Mouse (Mus musculus): Measurements from ENCODE around the gene Btbd2.

The Btbd2 gene

DNA sequence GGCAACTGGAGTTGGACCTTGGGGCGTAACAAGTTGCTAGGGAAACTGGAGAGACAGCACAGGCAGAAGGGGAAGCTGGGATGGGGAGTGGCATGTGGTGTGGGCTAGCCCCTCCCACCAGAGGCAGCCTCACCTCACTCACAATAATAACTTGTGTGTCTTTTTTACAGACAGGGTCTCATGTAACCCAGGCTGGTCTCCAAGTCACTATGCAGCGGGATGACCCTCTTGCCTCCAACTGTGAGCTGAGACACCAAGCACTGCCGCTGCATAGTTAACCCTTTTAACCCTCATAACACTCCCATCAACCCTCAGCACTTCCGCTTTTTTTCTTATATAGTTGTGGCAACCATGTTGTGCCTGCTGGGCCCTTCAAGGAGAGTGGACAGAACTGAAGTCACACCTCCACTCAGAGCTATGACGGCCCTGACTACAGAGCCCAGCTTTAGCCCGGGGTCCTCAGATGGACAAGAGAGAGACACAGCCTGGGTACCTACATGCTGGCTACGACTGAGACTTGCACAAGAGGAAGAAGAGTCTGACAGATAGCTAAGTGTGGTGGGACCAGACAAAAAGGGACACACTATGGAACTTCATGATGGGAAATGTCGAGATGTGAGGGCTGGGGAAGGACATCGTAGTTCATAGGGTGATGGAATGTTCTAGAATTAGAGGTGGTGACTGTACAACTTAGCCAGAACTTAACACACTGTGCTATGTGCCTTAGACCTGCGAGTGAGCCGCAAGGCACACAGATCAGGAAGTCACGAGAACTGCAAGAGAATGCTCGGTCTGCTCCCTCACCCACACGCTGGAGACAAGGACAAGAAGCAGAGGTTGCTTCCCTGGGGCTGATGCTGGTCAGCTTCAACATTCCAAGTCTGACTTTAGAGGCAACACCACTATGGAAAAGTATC lies 35.6 kb upstream of the Btbd2 start:
- in situ Hi-C loops (cut with MboI): no loop called here

DNA sequence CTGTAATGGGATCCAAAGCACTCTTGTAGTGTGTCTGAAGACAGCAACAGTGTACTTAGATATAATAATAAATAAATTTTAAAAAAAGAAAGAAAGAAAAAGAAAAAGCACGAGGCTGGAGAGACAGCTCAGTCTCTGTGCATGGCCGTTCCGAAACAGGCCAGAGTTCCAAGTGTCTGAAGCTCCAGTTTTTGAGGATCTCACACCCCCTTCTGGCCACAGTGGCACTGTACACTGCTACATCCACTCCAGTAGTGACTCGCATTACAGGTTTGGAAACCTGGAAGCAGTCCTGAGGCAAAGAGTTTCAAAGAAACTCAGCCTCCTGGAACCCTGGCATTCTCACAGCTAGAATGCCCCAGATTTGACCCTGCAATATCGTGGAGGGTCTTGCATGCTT lies 31.0 kb upstream of the Btbd2 start:
- in situ Hi-C loops (cut with MboI): no loop called here

DNA sequence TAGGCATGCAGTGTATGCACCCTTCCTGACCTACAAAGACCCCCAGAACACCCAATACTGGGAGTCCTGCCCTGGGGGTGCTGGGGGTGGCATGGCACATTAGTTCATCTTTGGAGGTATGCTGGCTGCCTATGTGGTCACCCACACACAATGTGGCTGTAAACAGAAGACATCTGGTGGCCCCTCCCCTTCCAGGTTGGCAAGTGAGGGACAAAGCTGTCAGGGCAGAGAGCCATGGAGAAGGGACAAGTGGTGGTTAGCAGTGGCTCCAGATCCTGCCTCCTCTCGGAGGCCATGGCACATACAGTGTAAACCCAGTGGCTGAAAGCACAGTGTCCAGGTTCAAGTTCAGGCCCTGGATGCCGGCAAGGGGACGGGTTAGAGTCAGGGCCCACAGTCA lies 29.7 kb upstream of the Btbd2 start:
- in situ Hi-C loops (cut with MboI): no loop called here

DNA sequence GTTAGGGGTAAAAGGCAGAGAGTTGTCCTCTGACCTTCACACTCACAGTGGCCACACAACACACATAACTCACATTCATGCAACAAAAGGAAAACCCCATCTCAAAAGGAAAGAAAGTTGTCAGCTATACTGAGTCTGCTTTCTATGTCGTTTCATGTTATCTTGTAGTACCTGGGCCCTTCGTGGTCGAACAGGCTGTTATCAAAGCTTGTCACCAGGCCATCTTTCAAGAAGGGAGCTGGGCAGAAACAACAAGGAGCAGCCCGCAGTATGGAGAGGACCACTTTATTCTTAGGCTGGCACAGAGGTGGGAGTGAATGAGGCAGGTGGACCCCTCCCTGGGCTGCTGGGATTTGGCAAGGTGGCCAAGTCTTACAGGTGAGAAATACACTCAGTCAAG lies 28.1 kb upstream of the Btbd2 start:
- in situ Hi-C loops (cut with MboI): loop anchor here (5.0 kb wide), 1 partner anchor 108 kb away; the partner anchor contains the start of gene Klf16

DNA sequence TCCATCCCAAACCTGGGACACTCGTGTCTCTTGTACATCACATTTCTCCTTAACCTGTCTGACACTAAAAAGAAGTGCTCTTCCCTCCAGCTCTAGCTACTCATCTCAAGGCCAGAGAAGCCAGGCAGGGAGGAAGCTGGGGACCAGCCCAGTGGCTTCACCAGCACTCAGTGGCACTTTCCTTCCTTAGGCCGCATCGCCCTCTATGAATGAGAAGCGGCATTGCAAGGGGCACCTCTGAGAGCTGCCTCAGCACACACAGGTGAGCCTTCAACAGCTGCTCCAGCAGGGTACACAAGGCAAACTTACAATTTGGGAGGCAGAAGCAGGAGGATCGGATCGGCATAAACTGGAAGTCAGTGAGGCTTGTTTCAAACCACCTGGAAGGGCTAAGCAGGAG lies 27.3 kb upstream of the Btbd2 start:
- in situ Hi-C loops (cut with MboI): loop anchor here (5.0 kb wide), 1 partner anchor 107 kb away; the partner anchor contains the start of gene Klf16

DNA sequence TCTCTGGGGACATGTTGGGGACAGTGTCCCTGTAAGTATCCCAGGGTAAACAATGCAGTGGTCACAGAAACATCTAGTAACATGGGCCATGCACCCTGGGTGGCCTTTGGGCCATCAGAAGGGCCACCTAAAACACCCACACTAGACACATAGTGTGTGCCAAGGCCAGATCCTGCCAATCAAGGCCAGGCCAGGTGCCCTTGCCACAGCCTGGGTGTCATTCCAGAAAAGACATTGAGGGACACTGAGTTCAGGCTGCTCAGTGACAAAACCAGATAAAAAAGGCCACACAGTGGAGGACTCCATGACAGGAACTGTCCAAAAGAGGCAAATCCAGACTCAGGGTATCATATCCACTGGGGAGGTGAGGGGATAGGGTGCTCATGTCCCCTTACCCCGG lies 26.8 kb upstream of the Btbd2 start:
- in situ Hi-C loops (cut with MboI): loop anchor here (5.0 kb wide), 1 partner anchor 106 kb away; the partner anchor contains the start of gene Klf16

DNA sequence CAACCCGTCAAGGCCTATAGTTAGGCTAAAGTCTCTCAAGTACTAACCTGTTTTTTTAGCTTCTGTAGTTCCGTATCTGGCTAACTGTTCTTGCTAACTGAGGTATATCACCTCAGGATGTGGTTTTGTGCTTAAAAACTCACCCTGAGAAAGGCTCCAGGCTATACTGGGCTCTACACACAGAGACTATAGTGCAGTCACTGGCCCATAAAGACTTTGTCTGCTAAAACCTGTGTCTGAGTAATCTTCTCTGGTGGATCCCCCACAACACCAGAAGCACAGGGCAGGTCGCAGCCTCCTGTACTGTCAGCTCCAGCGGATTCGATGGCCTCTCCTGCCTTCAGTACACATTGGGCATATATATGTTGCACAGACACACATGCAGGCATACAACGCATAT lies 25.1 kb upstream of the Btbd2 start:
- in situ Hi-C loops (cut with MboI): loop anchor here (5.0 kb wide), 1 partner anchor 105 kb away; the partner anchor contains the start of gene Klf16

DNA sequence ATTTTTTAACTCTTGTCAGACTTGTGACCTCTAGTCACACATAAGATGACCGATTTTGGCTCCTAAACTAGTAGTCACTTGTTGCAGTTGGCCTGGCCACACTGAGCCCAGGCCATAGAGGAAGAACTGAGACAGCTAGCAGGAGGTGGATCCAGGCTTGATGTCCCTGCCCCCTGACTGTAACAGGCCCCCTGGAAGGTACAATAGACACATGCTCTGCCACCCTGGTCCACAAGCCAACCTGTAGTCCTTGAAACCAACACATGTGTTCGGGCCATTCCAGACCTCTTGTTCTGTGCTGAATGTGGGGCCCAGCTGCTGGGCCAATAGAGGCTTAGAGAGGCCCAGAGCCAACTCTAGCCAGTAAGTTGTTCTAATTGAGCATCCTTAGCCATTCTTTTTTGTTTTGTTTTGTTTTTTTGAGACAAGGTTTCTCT lies 23.4 kb upstream of the Btbd2 start:
- in situ Hi-C loops (cut with MboI): loop anchor here (5.0 kb wide), 1 partner anchor 103 kb away; the partner anchor contains the start of gene Klf16

DNA sequence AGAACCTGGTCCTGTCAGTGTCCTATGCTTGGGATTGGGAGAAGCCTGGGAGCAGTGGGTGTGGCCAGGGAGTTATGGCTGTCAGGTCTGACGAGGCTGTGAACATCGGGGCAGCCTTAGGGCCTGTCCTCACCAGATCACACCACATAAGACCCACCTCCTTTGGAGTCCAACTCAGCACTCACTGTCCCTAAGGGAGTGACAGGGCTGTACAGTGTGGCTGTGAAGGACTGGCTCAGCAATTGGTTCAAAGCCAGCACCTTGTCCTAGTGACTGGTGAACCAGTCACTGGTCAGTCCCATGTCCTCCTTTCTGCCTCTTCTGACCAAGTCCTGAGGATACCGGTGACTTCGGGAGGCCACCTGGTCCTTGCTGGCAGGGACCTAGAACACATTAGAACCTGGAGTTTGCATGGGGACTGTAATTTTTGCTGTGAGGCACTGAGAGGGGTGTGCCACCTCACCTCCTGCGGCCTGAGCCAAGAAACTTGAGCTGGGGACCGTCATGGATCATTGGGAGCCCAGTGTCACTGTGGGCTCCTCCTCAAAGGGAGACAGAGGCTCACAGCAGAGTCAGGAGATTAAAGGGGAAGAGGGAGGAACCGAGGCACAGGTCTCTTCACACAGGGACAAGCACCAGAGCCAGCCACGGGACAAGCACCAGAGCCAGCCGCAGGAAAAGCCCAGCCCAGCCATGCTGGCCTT lies 22.8 kb upstream of the Btbd2 start:
- in situ Hi-C loops (cut with MboI): loop anchor here (5.0 kb wide), 1 partner anchor 102 kb away; the partner anchor contains the start of gene Klf16

DNA sequence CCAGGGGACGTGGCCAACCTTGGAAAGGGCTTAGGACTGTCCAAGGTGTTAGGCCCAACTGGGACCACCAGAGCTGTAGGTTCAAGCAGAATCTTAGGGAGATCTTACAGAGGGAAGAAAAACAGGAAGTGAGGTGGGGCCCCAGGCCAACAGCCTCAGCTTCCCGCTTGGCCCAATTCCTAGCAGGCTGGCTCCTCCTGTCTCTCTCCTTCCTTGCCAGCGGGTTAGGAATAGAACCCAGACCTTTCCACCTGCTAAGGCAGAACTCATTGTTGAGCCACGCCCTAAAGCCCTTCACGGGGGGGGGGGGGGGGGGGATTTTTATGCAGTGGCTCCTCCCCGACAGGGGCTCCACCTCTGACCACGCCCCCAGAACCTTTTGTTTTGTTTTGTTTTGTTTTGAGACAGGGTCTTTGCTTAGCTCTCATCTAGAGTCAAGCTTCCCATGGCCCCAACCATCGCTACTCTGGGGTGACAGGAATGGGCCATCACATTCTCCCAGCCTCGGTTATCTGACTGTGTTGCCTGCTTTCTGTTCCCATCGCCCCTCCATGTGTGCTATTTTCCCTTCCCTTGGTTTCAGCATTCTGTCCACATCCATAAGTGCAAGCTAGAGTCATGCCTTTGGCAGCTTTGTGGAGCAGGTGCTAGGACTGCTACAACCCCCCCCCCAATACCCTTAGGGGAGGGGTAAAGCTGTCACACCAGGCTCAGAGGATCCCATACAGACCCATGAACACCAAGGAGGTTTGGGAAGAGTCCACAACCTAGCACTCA lies 21.9 kb upstream of the Btbd2 start:
- in situ Hi-C loops (cut with MboI): no loop called here

DNA sequence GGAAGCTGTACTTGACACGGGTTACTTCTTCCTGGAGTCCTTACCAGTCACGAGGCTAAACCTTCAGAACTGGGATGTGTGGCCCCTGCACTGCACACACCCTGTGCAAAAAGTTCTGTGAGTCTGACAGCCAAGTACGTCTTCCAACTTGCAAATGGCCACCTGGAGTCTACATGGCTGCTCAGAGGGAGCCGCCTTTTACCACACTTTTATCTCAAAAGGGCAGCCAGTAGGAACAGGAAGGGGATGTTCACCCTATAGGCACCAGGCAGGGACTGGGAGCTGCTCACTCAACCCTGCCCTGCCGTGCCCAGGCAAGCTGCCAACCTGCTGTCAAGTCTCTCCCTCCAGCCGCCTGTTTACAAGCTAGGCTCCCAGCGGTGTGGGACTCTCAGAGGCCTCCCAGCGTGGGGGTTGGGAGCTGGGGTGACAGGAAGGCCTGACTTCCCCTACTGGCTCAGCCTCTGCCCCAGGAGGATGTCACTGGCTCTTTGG lies 21.1 kb upstream of the Btbd2 start, which contains the start of gene Mknk2:
TSS of gene Mknk2 (minus strand) at position 171 of the 495 bp plus-strand sequence.
- in situ Hi-C loops (cut with MboI): no loop called here

DNA sequence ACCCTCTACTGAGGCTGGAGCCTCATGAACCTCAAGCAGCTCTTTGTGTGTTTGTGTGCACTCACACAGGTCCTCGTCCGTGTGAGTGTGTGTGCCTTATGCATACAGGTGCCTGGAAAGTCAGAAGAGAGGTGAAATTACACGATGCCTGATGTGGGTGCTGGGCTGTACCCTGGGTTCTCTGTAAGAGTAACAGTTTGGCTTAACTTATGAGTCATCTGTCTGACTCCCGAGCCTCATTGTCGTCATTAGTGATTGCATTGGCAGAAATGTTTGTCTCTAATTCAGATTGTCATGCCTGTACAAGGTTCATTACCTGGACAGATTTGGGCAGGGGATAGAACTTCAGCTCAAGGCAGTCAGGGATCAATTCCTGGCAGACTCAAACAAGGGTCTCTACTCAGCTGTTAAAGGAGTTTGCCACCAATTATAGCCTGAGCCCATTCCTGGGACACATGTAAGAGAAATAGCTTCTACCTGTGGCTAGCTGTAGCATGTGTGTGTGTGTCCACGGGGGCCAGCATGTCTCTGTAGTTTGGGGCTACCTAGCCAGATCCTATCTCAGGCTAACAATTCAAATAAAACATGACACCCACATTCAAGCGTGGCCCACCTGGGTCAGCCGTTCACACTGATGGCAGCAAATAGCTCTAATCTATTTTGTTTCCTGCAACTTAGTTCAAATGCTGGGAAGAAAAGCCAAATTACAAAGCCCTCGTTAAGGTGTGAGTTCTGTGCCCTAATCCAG lies 20.4 kb upstream of the Btbd2 start:
- in situ Hi-C loops (cut with MboI): no loop called here

DNA sequence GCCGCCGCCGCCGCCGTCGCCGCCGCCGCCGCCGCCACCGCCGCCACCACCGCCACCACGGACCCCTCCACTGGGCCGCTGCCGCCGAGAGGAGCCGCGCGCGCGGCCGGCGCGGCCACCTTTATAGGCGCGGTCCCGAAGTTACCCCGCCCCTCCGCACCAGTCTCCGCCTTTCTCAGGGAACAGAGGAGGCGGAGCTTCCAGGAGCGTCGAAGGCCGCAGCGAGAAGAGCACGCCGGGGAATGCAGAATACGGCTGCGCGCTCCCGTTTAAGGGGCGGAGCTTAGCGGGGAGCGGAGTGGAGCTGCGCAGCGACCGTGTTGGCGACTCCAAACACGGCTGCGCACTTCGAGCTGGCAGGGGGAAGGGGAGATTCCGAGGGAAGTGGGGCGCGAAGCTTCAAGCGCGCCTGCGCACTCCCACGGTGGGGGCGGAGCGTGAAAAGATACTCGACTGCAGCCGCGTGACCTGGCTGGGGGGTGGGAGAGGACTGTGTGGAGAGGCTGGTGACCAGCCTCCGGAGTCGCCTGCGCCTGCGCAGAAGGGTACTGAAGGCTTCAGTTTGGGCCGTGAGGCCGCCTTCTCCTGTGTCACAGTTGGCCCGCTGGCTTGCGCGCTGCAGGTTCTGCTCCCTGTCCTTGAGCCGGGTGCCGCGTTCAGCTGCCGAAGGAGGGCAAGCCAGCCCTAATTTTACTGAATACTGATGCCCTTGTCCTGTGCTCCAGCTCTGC lies 19.5 kb upstream of the Btbd2 start:
- in situ Hi-C loops (cut with MboI): no loop called here

DNA sequence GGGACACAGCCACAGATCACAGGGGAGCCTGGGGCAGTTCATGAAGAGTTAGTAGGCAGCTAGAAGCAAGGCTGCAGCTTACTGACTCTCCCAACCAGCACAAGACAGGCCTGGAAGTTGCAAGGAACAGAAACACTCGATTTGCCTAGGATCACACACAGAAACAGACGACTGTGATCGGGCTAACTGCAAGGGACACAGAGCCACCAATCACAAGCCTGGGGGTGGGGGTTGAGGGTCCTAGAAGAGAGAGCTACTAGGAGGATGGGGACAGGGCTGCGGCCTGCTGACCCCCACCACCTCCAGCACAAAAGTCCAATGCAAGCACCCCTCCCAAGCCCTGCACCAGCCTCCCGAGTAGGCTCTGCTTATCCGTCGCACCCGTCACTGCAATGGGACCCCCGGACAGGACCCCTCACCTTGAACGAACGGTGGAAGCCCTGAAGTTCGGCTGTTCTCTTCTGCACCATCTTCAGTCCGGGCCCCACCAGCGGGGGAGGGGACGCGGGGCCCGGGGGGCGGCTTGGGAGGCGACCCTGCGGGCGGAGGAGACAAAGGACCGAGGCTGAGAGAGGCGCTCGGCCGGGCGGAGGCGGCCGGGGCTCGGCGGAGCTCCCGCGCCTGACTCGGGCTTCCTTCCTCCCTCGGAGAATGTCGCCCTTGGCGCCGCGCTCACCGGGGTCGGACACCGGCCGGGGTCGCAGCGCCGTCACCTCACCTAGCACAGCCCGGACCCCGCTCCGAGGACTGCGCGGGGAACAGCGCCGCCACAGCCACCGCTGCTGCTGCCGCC lies 18.7 kb upstream of the Btbd2 start:
- in situ Hi-C loops (cut with MboI): no loop called here

DNA sequence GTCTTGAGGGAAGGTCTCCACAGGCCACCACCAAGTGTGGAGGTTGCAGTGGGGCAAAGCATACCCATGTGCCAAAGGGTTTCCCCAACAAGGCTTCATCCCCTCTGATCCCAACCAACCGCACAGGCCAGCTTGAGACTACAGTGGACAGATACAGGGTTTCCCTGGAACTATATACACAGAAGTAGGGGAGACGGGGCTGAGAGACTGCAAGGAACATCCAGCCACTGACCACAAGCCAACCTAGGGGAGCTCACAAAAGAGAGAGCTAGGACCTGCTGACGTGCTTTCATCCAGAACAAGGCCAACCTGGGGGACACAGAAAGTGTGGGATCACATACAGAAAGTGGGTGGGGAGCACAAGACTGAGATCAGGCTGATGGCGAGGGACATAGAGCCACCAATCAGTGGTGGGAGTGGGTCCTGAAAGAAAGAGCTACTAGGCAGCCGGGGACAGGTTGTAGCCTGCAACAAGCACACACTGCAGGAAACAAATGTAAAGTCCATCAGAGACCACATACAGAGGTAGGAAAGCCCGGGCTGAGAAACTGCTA lies 18.1 kb upstream of the Btbd2 start:
- in situ Hi-C loops (cut with MboI): no loop called here

DNA sequence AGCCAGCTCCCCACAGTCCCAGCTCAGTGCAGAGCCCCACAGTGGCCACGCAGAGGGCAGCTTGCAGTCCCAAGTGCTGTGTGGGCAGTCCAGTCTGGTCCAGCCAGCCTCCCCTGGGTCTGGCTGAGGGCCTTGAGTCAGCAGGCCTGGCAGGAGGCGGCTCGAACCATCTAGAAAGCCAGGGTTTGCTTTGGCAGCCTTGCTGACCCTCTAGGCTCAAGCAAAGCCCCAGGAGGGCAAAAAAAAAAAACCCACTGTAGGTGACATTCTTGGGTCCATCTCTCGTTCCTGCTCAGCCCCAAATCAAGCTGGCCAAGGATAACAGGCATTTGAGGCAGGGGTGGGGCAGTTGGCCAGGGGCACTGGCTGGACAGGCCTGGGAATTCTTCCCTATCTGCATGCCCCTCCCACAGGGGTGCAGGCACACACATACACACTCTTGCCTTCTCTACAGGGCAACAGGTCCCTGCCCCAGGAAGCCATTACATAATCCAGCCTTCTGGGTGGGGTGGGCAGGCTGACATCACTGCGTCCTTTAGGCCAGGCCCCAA lies 17.4 kb upstream of the Btbd2 start:
- in situ Hi-C loops (cut with MboI): no loop called here

DNA sequence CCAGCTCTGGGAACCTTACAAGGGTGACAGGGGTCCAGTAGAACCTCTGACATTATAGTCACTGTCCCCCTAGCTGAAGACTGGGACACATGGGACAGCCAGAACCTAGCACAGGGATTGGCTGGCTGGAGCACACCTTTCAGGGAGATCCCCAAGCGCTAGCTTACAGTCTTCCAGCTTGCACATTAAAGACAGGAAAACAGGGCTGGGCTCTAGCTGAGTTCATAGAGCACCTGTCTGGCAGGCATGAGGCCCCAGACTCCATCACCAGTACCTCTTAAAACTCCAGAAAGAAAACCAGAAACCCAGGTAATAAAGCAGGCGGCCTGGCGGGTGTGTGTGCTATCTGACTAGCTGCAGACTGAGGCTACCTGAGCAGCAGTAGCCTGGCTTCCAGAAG lies 16.8 kb upstream of the Btbd2 start:
- in situ Hi-C loops (cut with MboI): no loop called here

DNA sequence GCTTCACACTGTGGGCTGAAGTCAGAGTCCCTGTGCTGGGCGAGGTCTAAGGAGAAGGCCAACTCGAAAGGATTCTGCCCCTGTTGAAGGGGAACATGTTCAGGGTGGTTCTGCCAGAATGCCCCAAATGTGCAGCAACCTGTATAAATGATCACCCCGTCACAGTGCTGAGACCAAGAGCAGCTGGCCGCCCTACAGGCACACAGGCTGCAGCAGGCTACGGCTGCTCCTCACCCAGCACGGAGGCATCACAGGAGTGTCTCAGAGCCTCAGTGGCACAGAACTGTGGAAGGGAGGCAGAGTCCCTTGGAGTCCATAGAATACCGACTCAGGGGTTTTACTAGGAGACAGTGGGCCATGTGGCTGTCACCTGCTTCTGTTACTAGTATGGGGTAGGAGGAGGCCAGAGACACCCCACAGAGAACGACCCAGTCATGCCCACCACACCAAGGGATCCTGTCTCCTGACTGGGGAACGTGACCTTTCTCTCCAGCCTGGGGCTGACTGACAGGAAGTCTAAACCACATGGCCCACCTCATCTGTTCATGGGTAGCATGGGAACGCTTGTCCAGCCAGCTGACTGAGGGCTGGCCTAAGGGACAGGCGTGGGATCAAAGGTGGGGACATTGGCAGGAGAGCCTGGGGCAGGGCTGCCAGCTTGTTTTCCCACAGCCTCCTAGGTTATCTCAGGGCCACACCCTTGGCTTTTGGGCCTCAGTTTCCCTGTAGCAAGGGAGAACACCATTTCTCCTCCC lies 15.2 kb upstream of the Btbd2 start:
- in situ Hi-C loops (cut with MboI): no loop called here
